Mouse (Mus musculus) G1E (cell line): ENCODE measurements around the gene Acsm3. TPM values are rescaled to one million over a fixed set of nuclear protein-coding genes. Genes with fewer than 3 reads are reported as not detected.

Experiments
- ATAC-seq: 2 replicates; pipeline ENCODE4 v1.8.0; 2016; ENCODE audit warnings: mild to moderate bottlenecking; ENCODE audit not compliant: insufficient number of reproducible peaks, poor library complexity, low FRiP score, severe bottlenecking; ENCODE audit errors: extremely low read depth
- DNase-seq: peaks from one replicate; pipeline ENCODE4 v3.0.0; 2012; ENCODE audit warnings: low spot score
- H3K27me3 ChIP-seq: 2 replicates; pipeline ENCODE4 v1.6.1; 2012; ENCODE audit warnings: mild to moderate bottlenecking, low read length, inconsistent platforms; ENCODE audit not compliant: insufficient read depth
- H3K36me3 ChIP-seq: replicated peaks from 2 replicates; pipeline ENCODE3; 2012; ENCODE audit warnings: mild to moderate bottlenecking, inconsistent platforms
- H3K4me1 ChIP-seq: 2 replicates; pipeline ENCODE4 v1.6.1; 2012; ENCODE audit warnings: low read depth, low read length, inconsistent platforms, mixed read lengths; ENCODE audit not compliant: insufficient read depth
- H3K4me3 ChIP-seq: 2 replicates; pipeline ENCODE4 v1.5.1; 2012; ENCODE audit warnings: low read depth, mild to moderate bottlenecking, inconsistent platforms, low read length, moderate library complexity, mixed read lengths
- H3K9me3 ChIP-seq: replicated peaks from 2 replicates; pipeline ENCODE4 v1.6.1; 2012; ENCODE audit warnings: inconsistent platforms
- CTCF ChIP-seq: IDR thresholded peaks from 2 replicates; pipeline ENCODE4 v1.5.1; 2012; ENCODE audit warnings: low read depth, low read length, inconsistent platforms, mixed read lengths
- GATA1 ChIP-seq: IDR thresholded peaks from 2 replicates; pipeline ENCODE4 v1.6.1; 2012; ENCODE audit warnings: borderline replicate concordance, low read length, inconsistent platforms, mixed read lengths
- GATA2 ChIP-seq: IDR thresholded peaks from 2 replicates; pipeline ENCODE4 v1.6.1; 2012; ENCODE audit warnings: low read depth, low read length, inconsistent platforms, borderline replicate concordance
- POLR2AphosphoS5 ChIP-seq: IDR thresholded peaks from 2 replicates; pipeline ENCODE4 v1.6.1; 2012; ENCODE audit warnings: low read depth, low read length, inconsistent platforms; ENCODE audit not compliant: insufficient replicate concordance
- TAL1 ChIP-seq: conservative IDR thresholded peaks from 2 replicates; pipeline ENCODE4 v1.6.1; 2012; ENCODE audit warnings: low read depth, low read length, inconsistent platforms, mixed read lengths
- polyA plus RNA-seq: library from polyadenylated mRNA; stranded (reverse); fragments of >175 nt; gene quantifications from 2 replicates; pipeline ENCODE4 v1.2.3, GENCODE M21; 2012
- total RNA-seq, 2 experiments: library from RNA; stranded (forward) in 1 of 2; stranded (reverse) in 1 of 2; fragments of 200-1000 nt in 1 of 2; fragments of >200 nt in 1 of 2; fragmentation: Nextera tagmentation in 1 of 2; gene quantifications; 2 replicates each; pipeline ENCODE4 v1.2.3; 2014 to 2017

Acsm3 gene
- total and polyA plus RNA-seq, 3 experiments = 0.49 TPM; not detected in 2

DNA sequence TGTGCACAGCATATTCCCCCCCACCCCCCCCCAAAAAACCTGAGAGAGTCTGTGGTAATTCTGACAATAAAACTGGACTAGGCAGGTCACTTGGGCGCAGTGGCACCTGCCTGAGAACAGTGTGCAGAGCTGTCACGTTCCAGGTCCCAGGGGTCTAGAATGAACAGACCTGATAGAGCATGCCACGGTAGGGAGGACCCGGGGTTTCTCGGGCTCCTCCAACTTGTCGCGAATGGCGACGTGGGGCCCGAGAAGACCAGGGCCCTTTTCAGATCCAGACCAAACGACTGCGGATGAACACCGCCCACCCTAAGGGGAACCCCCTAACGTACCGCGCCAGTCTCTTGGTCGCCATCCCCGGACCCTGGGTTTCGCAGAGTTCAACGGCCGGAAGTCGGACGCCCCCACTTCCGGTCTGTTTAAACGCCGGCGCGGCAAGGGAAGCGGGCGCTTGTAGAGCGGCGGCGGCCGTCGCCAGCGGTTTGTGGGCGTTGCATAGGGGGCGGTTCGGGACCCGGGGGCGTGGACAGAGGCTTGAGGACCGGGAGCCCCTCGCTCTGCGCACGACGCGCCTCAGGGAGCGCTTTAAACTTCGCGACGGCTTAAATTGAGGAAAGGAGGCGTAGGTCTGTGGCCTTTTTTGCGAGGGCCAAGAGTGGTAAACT lies 33.0 kb downstream of the Acsm3 start, which contains the start of the genes Rexo5 and Eri2:
Gene Rexo5, plus strand, starts transcription at position 421 of the 665 bp plus-strand sequence.
Gene Eri2, minus strand, starts transcription at position 473 of the 665 bp plus-strand sequence.
- ATAC-seq (peak; percentile 93), DNase-seq (peak; percentile 81)
- peaks cover 34% of the 10 kb centered on the region for H3K36me3 ChIP-seq
- H3K4me3 ChIP-seq = peak within 1 kb of the TSS; percentile 83
- no peaks in the 10 kb centered on the region for H3K27me3 ChIP-seq
- H3K9me3 ChIP-seq = no peaks in the 10 kb centered on the region
- peaks cover 18% of the 10 kb centered on the region for H3K4me1 ChIP-seq
- TF ChIP-seq TAL1 = no peak
- TF ChIP-seq GATA1 = no peak
- no peak for TF ChIP-seq GATA2
- TF ChIP-seq CTCF = no peak
- TF ChIP-seq POLR2AphosphoS5 = no peak

DNA sequence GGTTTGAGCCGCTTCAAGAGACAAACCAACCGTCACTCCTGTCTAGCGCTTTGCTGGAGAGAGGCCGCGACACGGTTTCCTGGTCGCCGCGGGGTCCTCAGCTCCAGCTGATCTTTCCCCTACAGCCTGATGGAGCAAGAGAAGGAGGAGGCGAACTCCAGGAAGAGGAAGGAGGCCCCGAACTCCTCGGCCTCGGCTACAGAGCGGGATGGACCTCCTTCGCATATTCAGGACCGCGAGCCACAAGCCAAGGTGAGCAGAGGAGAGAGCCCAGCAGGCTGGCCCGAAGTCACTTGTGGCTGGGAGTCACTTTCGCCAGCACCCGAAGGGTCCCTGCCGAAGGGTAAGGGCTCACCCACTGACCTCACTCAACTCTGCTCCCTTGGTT lies 33.5 kb downstream of the Acsm3 start:
- TF ChIP-seq GATA2 = no peak
- TF ChIP-seq TAL1 = no peak
- no peak for TF ChIP-seq CTCF
- TF ChIP-seq GATA1 = no peak
- no peak for TF ChIP-seq POLR2AphosphoS5
- peak overlapping the region; percentile 83 for H3K4me3 ChIP-seq
- peak; percentile 51 for ATAC-seq
- no peaks in the 10 kb centered on the region for H3K9me3 ChIP-seq
- peak; percentile 25 for DNase-seq
- peaks cover 33% of the 10 kb centered on the region for H3K36me3 ChIP-seq
- no peaks in the 10 kb centered on the region for H3K27me3 ChIP-seq
- peaks cover 18% of the 10 kb centered on the region for H3K4me1 ChIP-seq

DNA sequence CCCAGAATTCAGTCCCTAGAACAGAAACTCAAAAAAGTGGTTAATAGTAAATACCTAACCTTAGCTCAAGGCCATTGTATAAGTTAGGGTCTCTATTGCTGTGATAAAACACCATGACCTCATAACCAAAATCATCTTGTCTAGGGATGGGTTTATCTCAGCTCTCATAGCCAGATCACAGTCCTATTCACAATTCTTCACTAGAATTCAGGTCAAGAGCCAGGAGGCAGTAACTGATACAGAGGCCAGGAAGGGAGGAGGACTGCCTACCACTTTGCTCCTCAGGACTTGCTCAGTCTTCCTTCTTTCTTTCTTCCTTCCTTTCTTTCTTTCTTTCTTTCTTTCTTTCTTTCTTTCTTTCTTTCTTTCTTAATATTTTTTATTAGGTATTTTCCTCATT lies 34.6 kb downstream of the Acsm3 start:
- ATAC-seq (no peak), DNase-seq (no peak)
- Histone ChIP-seq H3K4me1 (peaks cover 16% of the 10 kb centered on the region), H3K9me3 (no peaks in the 10 kb centered on the region), H3K36me3 (peaks cover 28% of the 10 kb centered on the region), H3K27me3 (no peaks in the 10 kb centered on the region), H3K4me3 (peak overlapping the region; percentile 83; the same call in 1 of the 2 replicates)
- no peak for TF ChIP-seq GATA2

DNA sequence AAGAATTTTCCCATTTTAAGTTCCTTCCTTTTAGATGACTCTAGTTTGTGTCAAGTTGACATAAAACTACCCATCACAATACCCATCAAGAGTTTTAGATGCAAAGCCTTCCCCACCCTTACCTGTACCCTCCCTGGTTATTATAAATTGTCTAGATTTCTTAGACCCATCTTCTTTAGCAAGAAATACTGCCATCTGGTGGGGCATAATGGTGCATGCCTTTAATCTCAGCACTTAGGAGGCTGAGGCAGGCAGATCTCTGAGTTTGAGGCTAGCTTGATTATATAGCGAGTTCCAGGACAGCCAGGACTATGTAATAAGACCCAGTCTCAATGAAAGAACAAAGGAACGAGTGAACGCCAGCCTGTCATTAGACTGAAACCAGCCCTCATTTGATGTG lies 39.8 kb downstream of the Acsm3 start:
- TF ChIP-seq TAL1 (no peak), GATA1 (no peak), POLR2AphosphoS5 (no peak), CTCF (no peak), GATA2 (no peak)
- no peak for ATAC-seq
- Histone ChIP-seq H3K4me3 (no peak overlapping the region), H3K9me3 (no peaks in the 10 kb centered on the region), H3K36me3 (peaks cover 35% of the 10 kb centered on the region), H3K27me3 (no peaks in the 10 kb centered on the region), H3K4me1 (no peaks in the 10 kb centered on the region)
- no peak for DNase-seq

DNA sequence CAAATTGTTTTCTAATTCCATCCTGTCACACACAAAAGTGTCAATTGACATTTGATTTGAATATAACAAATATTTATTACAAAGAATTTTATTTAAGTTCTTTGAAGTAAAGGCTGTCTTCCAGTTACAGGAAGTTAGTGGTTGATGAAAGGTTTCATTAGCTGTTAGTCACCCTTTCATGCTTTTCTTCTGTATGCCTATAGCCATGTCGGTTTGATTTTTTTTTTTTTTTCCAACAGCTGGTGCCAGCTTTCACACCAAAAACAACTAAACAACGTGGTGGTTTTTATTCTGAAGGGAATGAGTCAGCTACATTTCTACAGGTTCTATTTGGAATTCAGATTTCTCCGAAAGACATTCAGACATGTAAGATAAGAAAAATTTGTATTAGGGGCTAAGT lies 40.3 kb downstream of the Acsm3 start:
- DNase-seq (no peak), ATAC-seq (no peak)
- no peak for TF ChIP-seq GATA2
- no peak for TF ChIP-seq GATA1
- no peak for TF ChIP-seq TAL1
- no peak for TF ChIP-seq CTCF
- TF ChIP-seq POLR2AphosphoS5 = no peak
- Histone ChIP-seq H3K9me3 (no peaks in the 10 kb centered on the region), H3K4me3 (no peak overlapping the region), H3K4me1 (no peaks in the 10 kb centered on the region), H3K36me3 (peaks cover 37% of the 10 kb centered on the region), H3K27me3 (no peaks in the 10 kb centered on the region)

DNA sequence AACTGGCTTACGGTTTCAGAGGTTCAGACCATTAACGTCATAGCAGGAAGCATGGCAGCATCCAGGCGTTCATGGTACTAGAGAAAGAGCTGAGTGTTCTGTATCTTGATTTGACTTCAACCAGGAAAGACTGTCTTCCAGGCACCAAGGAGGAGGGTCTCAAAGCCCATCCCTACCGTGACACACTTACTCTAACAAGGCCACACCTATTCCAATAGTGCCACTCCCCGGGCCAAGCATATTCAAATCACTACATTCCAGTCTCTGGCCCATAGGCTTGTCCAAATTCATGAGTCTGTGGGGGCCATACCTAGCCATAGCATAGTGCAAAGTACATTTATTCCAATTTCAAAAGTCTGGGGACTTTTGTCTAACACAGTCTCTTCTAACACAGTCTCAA lies 46.7 kb downstream of the Acsm3 start:
- Histone ChIP-seq H3K36me3 (peaks cover 66% of the 10 kb centered on the region), H3K4me3 (no peak overlapping the region), H3K9me3 (no peaks in the 10 kb centered on the region), H3K27me3 (no peaks in the 10 kb centered on the region), H3K4me1 (no peaks in the 10 kb centered on the region)
- ATAC-seq (no peak), DNase-seq (no peak)
- TF ChIP-seq CTCF = no peak

DNA sequence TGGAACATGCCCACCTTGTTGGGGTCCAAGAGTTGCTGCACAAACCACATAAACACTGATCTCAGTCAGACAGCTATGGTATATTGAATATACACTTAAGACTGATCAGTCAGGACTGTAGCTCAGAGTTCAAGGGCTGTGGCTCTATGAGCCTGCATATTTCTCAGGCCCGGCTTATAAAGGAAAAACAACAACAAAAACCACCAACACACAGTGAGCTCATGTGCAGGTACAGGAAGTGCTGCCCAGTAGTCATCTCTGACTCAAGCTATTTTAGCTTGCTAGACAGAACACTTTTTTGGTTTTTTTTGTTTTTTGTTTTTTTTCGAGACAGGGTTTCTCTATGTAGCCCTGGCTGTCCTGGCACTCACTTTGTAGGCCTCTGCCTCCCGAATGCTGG lies 48.0 kb downstream of the Acsm3 start:
- Histone ChIP-seq H3K27me3 (no peaks in the 10 kb centered on the region), H3K4me1 (no peaks in the 10 kb centered on the region), H3K9me3 (no peaks in the 10 kb centered on the region), H3K4me3 (no peak overlapping the region), H3K36me3 (peaks cover 71% of the 10 kb centered on the region)
- DNase-seq = no peak
- ATAC-seq = no peak
- TF ChIP-seq TAL1 = no peak
- no peak for TF ChIP-seq GATA2
- TF ChIP-seq CTCF = no peak
- TF ChIP-seq GATA1 = no peak
